Mouse (Mus musculus): ENCODE results near the gene Zfp638. TPM values are rescaled to one million over a fixed set of nuclear protein-coding genes. Genes with fewer than 3 reads are reported as not detected.

Zfp638 gene
- 162 TPM for polyA plus RNA-seq (2017; shearing (Covaris generic))

DNA sequence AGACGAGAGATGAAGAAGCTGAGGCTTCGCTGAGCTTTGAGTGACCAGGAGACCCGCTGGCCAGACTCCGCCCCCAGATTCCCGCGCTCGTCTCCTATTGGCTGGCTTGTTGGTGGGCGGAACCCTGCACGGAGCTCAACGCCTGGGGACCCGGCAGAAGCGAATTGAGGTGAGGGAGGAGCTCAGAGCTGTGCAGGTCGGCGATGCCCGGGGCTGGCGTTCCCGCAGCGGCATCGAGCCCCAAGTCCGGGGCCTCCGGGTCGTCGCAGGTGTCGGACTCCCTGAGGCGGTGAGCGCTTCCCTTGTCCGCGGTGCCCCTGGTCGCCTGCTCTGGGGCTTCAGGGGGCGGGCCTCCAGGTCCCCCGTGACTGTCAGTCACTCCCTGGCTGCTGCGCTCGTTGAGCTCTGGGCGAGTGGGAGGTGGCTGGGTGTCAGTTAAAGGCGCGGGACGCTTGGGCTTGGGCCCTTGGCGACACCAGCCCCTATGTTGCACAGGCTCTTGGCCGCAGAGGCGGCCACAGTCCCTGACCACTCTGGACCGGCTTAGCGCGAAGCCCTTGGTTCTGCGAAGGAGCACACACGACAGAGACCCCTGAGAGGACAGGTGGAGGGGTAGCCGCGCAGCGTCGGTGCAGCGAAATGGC lies at the start of gene Zfp638:
TSS of gene Zfp638 (plus strand) at position 156 of the 644 bp plus-strand sequence.

DNA sequence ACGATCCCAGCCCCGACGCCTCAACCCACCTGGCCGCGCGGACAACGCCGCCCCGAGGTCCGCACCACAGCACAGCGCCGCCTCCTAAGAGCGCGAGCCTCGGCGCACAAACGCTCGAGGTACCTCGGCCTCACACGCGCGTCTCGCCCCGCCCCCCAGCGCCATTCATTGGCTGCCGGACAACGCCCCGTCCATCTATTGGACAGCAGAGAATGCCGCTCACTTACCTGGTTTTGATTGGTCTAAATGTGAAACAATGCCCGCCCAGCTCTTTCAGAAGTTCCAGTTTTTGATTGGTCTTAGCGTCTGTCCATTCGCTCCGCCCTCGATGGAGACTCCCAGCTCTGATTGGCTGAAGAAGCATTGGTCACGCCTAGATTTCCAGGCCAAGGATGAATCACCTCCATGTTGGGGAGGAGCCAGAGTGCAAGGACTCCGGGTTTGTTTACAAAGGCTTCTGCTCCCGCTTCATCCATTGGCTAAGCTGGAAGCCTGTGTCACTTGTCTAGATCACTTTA lies 35.2 kb upstream of the Zfp638 start, which contains the start of gene Paip2b:
TSS of gene Paip2b (minus strand) at position 136 of the 518 bp plus-strand sequence.

DNA sequence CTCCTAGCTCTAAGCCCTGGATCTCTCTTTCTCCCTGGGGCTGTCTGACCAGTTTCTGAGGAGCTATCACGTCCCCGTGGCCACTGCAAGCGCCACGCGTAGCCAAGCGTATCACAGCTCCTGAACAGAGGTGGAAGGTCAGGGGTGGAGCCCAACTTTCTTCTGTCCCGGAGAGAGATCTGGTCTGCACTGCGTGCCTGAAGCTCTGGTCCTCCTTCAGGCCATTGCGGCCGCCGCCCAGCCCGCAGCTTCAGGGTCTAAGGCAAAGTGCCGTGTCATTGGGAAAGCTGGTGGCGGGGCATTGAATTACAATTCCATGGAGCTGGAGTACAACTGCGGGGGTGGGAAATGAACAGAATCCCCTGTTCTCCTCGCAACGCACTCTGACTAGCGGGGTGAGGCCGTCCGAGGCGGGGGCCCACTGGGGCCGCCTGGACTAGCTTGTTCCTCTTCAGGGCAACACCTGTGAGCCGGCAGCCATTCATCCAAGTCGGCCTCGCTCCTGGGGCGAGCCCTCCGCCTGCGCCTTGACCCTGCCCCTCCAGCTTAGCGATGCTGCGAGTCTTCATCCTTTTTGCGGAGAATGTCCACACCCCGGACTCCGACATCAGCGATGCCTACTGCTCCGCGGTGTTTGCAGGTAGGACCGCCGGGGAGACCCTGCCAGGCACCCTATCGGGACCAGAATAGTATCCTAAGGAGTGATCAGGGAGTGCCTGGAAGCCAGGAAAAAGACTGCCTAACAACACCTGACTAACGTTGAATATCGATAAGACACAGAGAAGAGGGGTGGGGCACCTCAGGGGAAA lies 141.7 kb downstream of the Zfp638 start, which contains the start of gene Dysf:
TSS of gene Dysf (plus strand) at position 228 of the 809 bp plus-strand sequence.

Other genes with a start within 250 kb of the Zfp638 start
- gene Clec4f, start 210.9 kb upstream of the Zfp638 start, polyA plus RNA-seq (2017; shearing (Covaris generic)): not detected
- gene Cd207, start 189.3 kb upstream of the Zfp638 start, polyA plus RNA-seq (2017; shearing (Covaris generic)): not detected
- 0.37 TPM for gene Vax2, start 155.8 kb upstream of the Zfp638 start, polyA plus RNA-seq (2017; shearing (Covaris generic))
- gene Atp6v1b1, start 124.1 kb upstream of the Zfp638 start, polyA plus RNA-seq (2017; shearing (Covaris generic)): not detected
- 0.22 TPM for gene Ankrd53, start 104.5 kb upstream of the Zfp638 start, polyA plus RNA-seq (2017; shearing (Covaris generic))
- 107 TPM for gene Tex261, start 91.3 kb upstream of the Zfp638 start, polyA plus RNA-seq (2017; shearing (Covaris generic))
- gene Nagk, start 72.1 kb upstream of the Zfp638 start, polyA plus RNA-seq (2017; shearing (Covaris generic)): 31.6 TPM
- gene Paip2b, start 35.4 kb upstream of the Zfp638 start, polyA plus RNA-seq (2017; shearing (Covaris generic)): 43.1 TPM
- gene Dysf, start 141.5 kb downstream of the Zfp638 start, polyA plus RNA-seq (2017; shearing (Covaris generic)): 0.27 TPM

Data from CD4-positive, CD25-positive, alpha-beta regulatory T cell, adult 9 weeks (primary cell).